Mouse (Mus musculus) testis, adult 2 months (tissue): Measurements from ENCODE around the gene Tmem44. TPM values are rescaled to one million over a fixed set of nuclear protein-coding genes. Genes with fewer than 3 reads are reported as not detected.
A peak's percentile ranks its signal among the peaks of the same experiment; 100 is the strongest.

Experiments
- H3K27ac ChIP-seq: fragments of 200-500 bp; 2 replicates; pipeline ENCODE4 v1.5.1; 2012; ENCODE audit warnings: low read depth, low read length; ENCODE audit not compliant: control insufficient read depth, insufficient read depth
- H3K27me3 ChIP-seq: fragments of 200-500 bp; 2 replicates; pipeline ENCODE4 v1.6.1; 2012; ENCODE audit warnings: mild to moderate bottlenecking, low read length, moderate library complexity; ENCODE audit not compliant: control insufficient read depth, insufficient read depth
- H3K36me3 ChIP-seq: fragments of 200-500 bp; 2 replicates; pipeline ENCODE4 v1.6.1; 2012; ENCODE audit warnings: mild to moderate bottlenecking, low read length; ENCODE audit not compliant: control insufficient read depth, insufficient read depth
- H3K4me1 ChIP-seq: fragments of 200-500 bp; 2 replicates; pipeline ENCODE4 v1.6.1; 2012; ENCODE audit warnings: low read length; ENCODE audit not compliant: control insufficient read depth, insufficient read depth
- H3K4me3 ChIP-seq: fragments of 200-500 bp; 2 replicates; pipeline ENCODE4 v1.5.1; 2012; ENCODE audit warnings: low read depth, mild to moderate bottlenecking, low read length, moderate library complexity, mixed read lengths; ENCODE audit not compliant: control insufficient read depth
- CTCF ChIP-seq: fragments of 200-500 bp; IDR thresholded peaks from 2 replicates; pipeline ENCODE4 v1.5.1; 2012; ENCODE audit warnings: low read depth, mild to moderate bottlenecking, inconsistent platforms, low read length, moderate library complexity; ENCODE audit not compliant: control insufficient read depth, insufficient read depth, insufficient replicate concordance
- POLR2A ChIP-seq: fragments of 200-500 bp; IDR thresholded peaks from 2 replicates; pipeline ENCODE4 v1.6.1; 2012; ENCODE audit warnings: low read depth, mild to moderate bottlenecking, inconsistent platforms, low read length, moderate library complexity; ENCODE audit not compliant: control insufficient read depth
- polyA plus RNA-seq: library from polyadenylated mRNA; depleted of rRNA; stranded (reverse); fragments of >200 nt; gene quantifications from 2 replicates; pipeline ENCODE4 v1.2.3, GENCODE M21; 2012

Gene Tmem44
- polyA plus RNA-seq, 1 experiment, result 1.2 TPM

GRCm38 (mm10) chr16:30552621-30553338 lies 2.1 kb upstream of the Tmem44 start:
- no peaks in the 10 kb centered on the region for H3K36me3 ChIP-seq
- no peaks in the 10 kb centered on the region for H3K27me3 ChIP-seq
- H3K4me1 ChIP-seq, result peaks cover 13% of the 10 kb centered on the region
- H3K4me3 ChIP-seq, result no peak overlapping the region
- H3K27ac ChIP-seq, result peak overlapping the region; percentile 56
- TF ChIP-seq POLR2A (no peak), CTCF (no peak)

GRCm38 (mm10) chr16:30549966-30550747 lies 485 bp downstream of the Tmem44 start:
- Histone ChIP-seq H3K4me1 (peaks cover 13% of the 10 kb centered on the region), H3K4me3 (peak overlapping the region; percentile 89), H3K27ac (no peak overlapping the region), H3K36me3 (no peaks in the 10 kb centered on the region), H3K27me3 (no peaks in the 10 kb centered on the region)
- peak; percentile 71 for TF ChIP-seq CTCF
- TF ChIP-seq POLR2A, result no peak

GRCm38 (mm10) chr16:30549516-30549915 lies 1.1 kb downstream of the Tmem44 start:
- peaks cover 13% of the 10 kb centered on the region for H3K4me1 ChIP-seq
- no peaks in the 10 kb centered on the region for H3K27me3 ChIP-seq
- TF ChIP-seq CTCF (no peak), POLR2A (no peak)
- no peaks in the 10 kb centered on the region for H3K36me3 ChIP-seq
- H3K4me3 ChIP-seq, result no peak overlapping the region; the same call in 1 of the 2 replicates
- no peak overlapping the region for H3K27ac ChIP-seq

GRCm38 (mm10) chr16:30548291-30548690 lies 2.4 kb downstream of the Tmem44 start:
- Histone ChIP-seq H3K4me3 (no peak overlapping the region), H3K4me1 (peaks cover 13% of the 10 kb centered on the region), H3K27me3 (no peaks in the 10 kb centered on the region), H3K27ac (no peak overlapping the region), H3K36me3 (no peaks in the 10 kb centered on the region)
- TF ChIP-seq POLR2A, result no peak
- TF ChIP-seq CTCF, result no peak

- TF ChIP-seq POLR2A, result no peak
- TF ChIP-seq CTCF, result no peak
- H3K4me3 ChIP-seq, result no peak overlapping the region
- H3K27me3 ChIP-seq, result no peaks in the 10 kb centered on the region
- no peaks in the 10 kb centered on the region for H3K36me3 ChIP-seq
- H3K4me1 ChIP-seq, result peaks cover 15% of the 10 kb centered on the region
- H3K27ac ChIP-seq, result no peak overlapping the region
Measured at GRCm38 (mm10) chr16:30544693-30545092, 5.9 kb downstream of the Tmem44 start.

GRCm38 (mm10) chr16:30543386-30543785 lies 7.3 kb downstream of the Tmem44 start:
- TF ChIP-seq POLR2A (no peak), CTCF (no peak)
- Histone ChIP-seq H3K4me1 (peaks cover 17% of the 10 kb centered on the region), H3K27me3 (no peaks in the 10 kb centered on the region), H3K4me3 (no peak overlapping the region), H3K27ac (no peak overlapping the region), H3K36me3 (no peaks in the 10 kb centered on the region)

- Histone ChIP-seq H3K27ac (peak overlapping the region; percentile 76), H3K4me1 (peaks cover 17% of the 10 kb centered on the region), H3K4me3 (no peak overlapping the region), H3K27me3 (no peaks in the 10 kb centered on the region), H3K36me3 (no peaks in the 10 kb centered on the region)
- TF ChIP-seq POLR2A, result no peak
- no peak for TF ChIP-seq CTCF
Measured at GRCm38 (mm10) chr16:30542826-30543225, 7.8 kb downstream of the Tmem44 start.
